Mouse (Mus musculus) kidney, adult 11 months (tissue): ENCODE measurements around the gene Dlx5.

Source experiments
- DNase-seq: peaks from one replicate; pipeline ENCODE4 v3.0.0; 2022

Dlx5 gene

GRCm38 (mm10) chr6:6881638-6882190 is at the start of gene Dlx5:
Dlx5 (minus strand) TSS chr6:6882085.
- peak; percentile 12 for DNase-seq

- no peak for DNase-seq
These were observed 49.6 kb upstream of the Dlx5 start for GRCm38 (mm10) chr6:6931507-6931906.

- no peak for DNase-seq
These were observed 48.9 kb upstream of the Dlx5 start for GRCm38 (mm10) chr6:6930831-6931230.

DNA sequence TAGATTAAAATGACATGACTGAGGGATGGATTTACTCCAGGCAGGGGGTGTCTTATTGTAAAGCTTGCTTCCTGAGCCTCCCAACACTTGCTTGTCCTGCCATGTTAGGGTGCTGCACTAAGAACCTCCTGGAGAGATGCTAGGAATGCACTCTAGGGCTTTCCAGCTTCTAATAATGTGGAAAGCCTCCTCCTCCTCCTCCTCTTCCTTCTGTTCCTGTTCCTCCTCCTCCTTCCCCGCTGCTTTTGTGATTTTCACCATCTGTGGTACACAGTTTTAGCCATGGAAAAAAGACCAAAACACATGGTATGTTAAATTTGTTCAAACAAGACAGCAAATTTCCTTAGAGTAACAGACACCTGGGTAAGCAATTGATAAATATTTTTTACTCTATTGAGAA is 43.4 kb upstream of the Dlx5 start:
- DNase-seq, result no peak

GRCm38 (mm10) chr6:6917334-6917733 is 35.4 kb upstream of the Dlx5 start:
- no peak for DNase-seq

- DNase-seq, result no peak
These were observed 33.6 kb upstream of the Dlx5 start for GRCm38 (mm10) chr6:6915526-6915915.

DNA sequence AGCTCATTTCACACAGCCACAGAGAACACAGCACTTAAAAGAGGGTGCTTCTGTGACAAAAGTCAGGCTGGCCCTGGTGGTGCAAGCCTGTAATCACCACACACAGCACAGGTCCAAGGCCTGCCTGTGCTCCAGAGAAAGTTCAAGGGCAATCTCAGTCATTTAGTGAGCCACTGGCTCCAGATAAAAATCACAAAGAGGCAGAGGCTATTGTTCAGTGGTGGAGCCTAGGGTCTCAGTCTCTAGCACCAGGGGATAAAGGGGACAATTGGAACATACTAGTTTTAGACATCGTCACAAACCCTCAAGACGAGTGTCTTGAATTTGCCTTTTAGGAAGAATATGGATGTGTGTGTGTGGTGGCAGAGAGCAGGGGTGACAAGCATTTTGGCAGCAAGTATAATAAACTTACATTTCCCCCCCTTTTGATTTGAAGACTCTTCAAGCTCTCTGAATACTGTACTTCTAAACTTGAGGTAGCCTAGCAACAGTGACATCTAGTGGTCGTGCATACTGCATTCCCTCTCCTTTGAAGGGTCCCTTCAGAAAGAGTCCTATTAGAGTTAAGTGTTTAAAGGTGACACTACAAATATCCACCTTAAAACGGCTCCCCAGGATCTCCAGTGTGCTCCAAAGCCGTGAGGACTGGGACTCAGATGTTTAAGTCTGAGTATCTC is 33.1 kb upstream of the Dlx5 start:
- DNase-seq, result no peak

DNA sequence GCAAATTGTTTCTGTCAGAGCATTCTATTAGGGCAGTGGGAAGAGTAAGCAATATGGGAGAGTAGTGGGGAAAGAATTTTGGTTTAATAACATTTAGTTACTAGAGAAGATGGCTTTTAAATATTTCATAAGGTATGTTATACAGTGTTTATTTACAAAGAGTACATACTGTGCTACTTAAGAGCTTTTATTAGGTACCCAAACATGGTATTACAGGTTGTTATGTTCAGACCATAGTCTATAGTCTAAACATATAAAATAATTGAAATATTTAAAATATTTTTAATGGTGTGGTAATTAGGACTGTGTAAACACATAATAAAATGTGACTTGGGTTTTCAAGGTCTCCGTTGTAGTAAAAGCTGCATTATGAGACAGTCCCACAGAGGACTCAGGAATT is 32.4 kb upstream of the Dlx5 start:
- DNase-seq, result no peak

DNA sequence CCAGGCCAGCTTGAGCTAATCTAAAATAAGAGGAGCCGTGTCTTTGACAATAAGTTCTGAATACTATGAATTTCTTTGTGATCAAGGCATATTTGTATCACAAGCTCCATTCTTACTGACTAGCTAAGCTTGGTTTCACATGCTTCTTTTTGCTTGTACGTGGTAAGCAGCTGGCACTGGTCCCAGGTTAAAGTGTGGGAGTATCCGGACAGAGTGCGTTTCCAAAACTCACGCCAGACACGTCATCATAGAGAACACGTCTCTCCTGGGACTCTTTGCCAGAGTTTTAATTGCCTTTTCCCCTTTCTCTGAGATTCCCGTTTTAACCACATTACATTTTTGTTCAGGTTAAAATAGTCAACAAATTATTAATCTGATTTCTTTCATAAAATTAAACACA is 27.7 kb upstream of the Dlx5 start:
- DNase-seq, result peak; percentile 19

DNA sequence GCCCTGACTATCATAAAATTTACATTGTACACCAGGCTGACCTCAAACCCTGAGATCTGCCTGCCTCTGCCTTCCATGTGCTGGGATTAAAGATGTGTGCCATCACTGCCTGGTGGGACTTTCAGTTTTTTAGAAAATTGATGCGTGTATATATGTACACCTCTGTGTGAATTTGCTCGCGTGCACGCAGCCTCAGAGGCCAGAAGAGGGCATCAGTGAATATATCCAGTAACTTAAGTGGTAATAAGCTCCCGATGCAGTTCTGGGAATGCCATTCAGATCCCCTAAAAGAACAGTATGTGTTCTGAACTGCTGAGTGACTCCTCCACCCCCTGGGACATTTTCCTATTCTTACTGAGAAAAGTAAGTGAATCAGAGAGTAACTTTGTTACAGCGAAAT is 8.2 kb upstream of the Dlx5 start:
- no peak for DNase-seq

DNA sequence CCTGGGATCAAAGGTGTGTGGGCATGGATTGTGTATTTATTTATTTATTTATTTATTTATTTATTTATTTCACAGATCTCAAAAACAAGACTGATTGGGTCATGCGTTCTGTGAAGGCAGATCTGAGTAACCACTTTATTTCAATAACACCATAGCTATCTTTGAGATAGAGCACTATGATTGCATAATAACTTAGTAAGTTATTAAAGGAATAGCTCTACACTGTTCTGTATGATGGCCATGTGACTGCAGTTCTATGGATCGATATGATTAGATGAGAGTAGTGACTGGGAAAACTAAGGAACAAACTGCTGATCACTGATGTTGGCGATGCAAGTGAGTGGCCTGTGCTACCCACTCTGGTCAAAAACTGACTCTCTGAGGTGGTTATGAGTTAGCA is 4.3 kb upstream of the Dlx5 start:
- no peak for DNase-seq

- DNase-seq, result no peak
These were observed 3.0 kb upstream of the Dlx5 start for GRCm38 (mm10) chr6:6884897-6885296.

- no peak for DNase-seq
These were observed 447 bp upstream of the Dlx5 start for GRCm38 (mm10) chr6:6882266-6882797.

GRCm38 (mm10) chr6:6881115-6881637 is 709 bp downstream of the Dlx5 start:
- DNase-seq, result no peak

- DNase-seq, result no peak
These were observed 1.3 kb downstream of the Dlx5 start for GRCm38 (mm10) chr6:6880361-6881114.

DNA sequence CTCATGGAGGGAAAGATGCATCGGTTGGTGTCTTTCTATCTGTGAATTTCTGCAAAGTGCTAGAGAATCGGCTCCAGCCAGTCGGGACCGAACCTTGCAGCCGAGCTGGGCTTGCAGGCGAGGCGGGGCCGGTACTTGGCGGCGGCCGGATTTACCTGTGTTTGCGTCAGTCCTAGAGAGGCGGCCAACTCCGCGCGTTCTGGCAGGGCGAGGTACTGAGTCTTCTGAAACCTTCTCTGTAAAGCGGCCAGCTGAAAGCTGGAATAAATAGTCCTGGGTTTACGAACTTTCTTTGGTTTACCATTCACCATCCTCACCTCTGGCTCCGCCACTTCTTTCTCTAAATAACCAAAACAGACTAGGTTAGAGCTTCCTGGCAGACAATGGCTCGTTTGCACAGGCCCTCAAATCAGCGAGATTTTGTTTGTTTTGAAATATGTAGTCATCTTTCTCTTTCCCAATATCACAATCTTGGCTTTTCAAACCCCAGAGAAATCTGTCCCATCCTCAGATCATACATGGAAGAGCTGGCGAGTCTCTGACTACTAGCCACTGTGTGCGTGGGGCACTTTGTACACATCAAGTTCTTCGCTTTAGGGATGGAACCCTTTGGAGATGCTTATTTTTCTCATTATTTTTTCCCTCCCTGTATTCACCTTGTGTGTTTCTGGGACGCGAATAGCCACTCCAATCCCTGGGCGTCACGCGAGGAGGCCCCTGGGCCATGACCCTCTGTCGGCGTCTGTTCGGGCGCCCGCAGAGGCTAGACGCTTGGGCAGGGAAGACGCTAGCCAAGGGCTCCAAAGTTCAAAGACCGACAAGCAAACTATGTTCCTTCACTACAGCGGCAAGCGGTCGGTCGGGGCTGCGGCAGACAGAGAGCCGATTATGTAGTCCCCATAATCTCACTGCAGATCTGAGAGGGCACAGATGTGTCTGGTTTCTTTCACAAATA is 2.2 kb downstream of the Dlx5 start:
- peak; percentile 28 for DNase-seq

- no peak for DNase-seq
These were observed 3.0 kb downstream of the Dlx5 start for GRCm38 (mm10) chr6:6878841-6879291.

DNA sequence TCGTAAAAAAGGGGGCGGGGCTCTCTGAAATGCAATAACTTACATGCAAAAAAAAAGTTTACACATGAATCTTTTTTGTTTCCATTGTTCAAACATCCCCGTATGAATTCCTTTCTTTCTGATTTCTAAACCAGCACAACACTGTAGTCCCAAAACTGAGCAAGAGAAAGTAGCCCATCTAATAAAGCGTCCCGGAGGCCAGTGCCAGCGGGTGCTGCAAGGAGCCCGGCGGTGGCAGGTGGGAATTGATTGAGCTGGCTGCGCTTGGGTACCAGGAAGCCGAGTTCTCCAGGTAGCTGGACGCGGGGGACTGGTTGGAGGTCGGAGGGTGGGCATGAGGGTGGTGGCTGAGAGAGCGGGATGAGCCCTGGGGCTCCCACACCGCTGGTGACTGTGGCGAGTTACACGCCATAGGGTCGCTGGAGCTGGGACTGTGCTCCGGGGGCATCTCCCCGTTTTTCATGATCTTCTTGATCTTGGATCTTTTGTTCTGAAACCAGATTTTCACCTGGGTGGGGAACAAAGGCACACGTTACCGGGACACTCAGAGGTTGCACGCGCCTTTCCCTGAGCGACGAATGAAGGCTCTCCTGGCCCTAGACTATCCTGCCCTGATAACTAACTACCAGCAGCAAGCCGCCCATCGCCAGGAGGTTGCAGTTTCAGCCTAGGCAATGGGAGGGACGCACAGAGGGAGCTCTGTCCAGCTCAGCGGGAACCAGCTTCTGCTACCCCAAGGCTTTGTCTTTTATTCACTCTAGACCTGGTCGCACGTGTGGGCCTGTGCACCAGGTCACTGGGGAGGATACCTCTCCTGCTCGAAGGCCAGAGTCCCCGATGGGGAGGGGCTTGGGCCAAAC is 3.7 kb downstream of the Dlx5 start:
- DNase-seq, result no peak

- DNase-seq, result no peak
These were observed 4.5 kb downstream of the Dlx5 start for GRCm38 (mm10) chr6:6877346-6877910.

DNA sequence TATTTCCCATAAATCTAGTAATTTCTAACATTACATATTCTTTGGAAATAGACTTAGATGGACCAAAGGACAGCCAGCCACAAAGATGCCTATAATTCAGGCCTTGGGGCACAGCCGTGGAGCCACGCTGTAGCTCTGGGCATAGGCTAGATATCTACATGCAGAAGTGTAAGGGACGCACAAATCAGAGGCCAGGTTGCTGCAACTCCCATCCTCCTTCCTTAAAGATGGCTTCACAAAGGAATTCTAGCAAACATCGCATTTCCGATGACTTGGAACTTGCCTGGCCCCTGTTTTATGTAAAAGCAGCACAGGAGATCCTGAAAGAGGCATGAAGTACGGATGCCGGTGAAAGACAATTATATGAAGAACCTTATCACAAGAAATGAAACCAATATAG is 5.2 kb downstream of the Dlx5 start:
- no peak for DNase-seq

GRCm38 (mm10) chr6:6876231-6876630 is 5.7 kb downstream of the Dlx5 start:
- DNase-seq, result no peak
